In genomic region chr2:135749606-135750005, GRCm38 (mm10) we compare ENCODE assay signal across 19 mouse cellular contexts.
DNase-seq lines count a peak whose midpoint lies in the region; ATAC-seq lines count a peak whose summit lies in the region.
"Had no signal": no experiment of that assay in that cellular context is flagged by ENCODE, and none has a peak within 500 bp of the region (broad histone marks: within the 10 kb centered on the region; RNA-seq: fewer than 3 reads in every experiment).

No protein-coding gene starts in this region.

- no peaks in the 10 kb centered on the region for H3K9me3 ChIP-seq in limb, embryonic 12.5 days
- no peaks in the 10 kb centered on the region for H3K9me3 ChIP-seq in limb, embryonic 10.5 days (replicated peaks)
- H3K9me3 ChIP-seq: embryonic facial prominence, embryonic 15.5 days; liver, embryonic 13.5 days; stomach, embryonic 15.5 days had no signal

- 31% methylated on average over 15 of the region's 15 CpGs for WGBS in limb, embryonic 12.5 days
- 72% methylated on average over 15 of the region's 15 CpGs for WGBS in limb, embryonic 10.5 days

- peak; percentile 94 for ATAC-seq in frontal cortex, adult (ENCODE audit: low TSS enrichment)
- ATAC-seq in limb, embryonic 12.5 days (ENCODE audit: insufficient number of reproducible peaks, insufficient read depth, low FRiP score, low TSS enrichment, low read depth): no peak

- no peaks in the 10 kb centered on the region for H3K36me3 ChIP-seq in limb, embryonic 12.5 days
- H3K36me3 ChIP-seq in limb, embryonic 10.5 days: no peaks in the 10 kb centered on the region
- H3K36me3 ChIP-seq: embryonic facial prominence, embryonic 15.5 days; liver, embryonic 13.5 days; stomach, embryonic 15.5 days had no signal

- H3K4me1 ChIP-seq in limb, embryonic 12.5 days (replicated peaks): peaks cover 20% of the 10 kb centered on the region
- peaks cover 12% of the 10 kb centered on the region; the same call in 1 of the 2 replicates for H3K4me1 ChIP-seq in limb, embryonic 10.5 days
- H3K4me1 ChIP-seq: embryonic facial prominence, embryonic 15.5 days; liver, embryonic 13.5 days had no signal

- no peaks in the 10 kb centered on the region for H3K27me3 ChIP-seq in limb, embryonic 12.5 days
- H3K27me3 ChIP-seq in limb, embryonic 10.5 days (ENCODE audit: low read depth, poor library complexity, severe bottlenecking): no peaks in the 10 kb centered on the region
- H3K27me3 ChIP-seq: embryonic facial prominence, embryonic 15.5 days; liver, embryonic 13.5 days; stomach, embryonic 15.5 days had no signal

- H3K4me3 ChIP-seq in limb, embryonic 12.5 days (replicated peaks): no peak overlapping the region
- no peak overlapping the region for H3K4me3 ChIP-seq in limb, embryonic 10.5 days
- H3K4me3 ChIP-seq: embryonic facial prominence, embryonic 15.5 days; layer of hippocampus, adult 2 months; liver, embryonic 13.5 days; stomach, embryonic 15.5 days had no signal

- no peak for DNase-seq in frontal cortex, postnatal 25 days (ENCODE audit: low spot score in 2 of 2)
- DNase-seq in limb, embryonic 10.5 days (ENCODE audit: low spot score): no peak
- peak; percentile 17 to 72 for DNase-seq in layer of hippocampus, postnatal 14 days (ENCODE audit: low spot score in 2 of 2)
- no peak for DNase-seq in T-cell, adult 2 months (ENCODE audit: low spot score)
- no peak for DNase-seq in urinary bladder, postnatal 10 days (ENCODE audit: low spot score)
- DNase-seq: cerebellum, postnatal 10 days; gastrocnemius, postnatal 36 days; kidney, adult 18-20 months; liver, embryonic 13.5 days; lung, embryonic 14.5 days; lung, postnatal 36 days; retina, postnatal 1 day; thymus, adult 2 months had no signal

- peak overlapping the region; percentile 15 for H3K4me2 ChIP-seq in limb, embryonic 12.5 days
- H3K4me2 ChIP-seq: embryonic facial prominence, embryonic 15.5 days; liver, embryonic 13.5 days; lung, embryonic 14.5 days; stomach, embryonic 15.5 days had no signal

- H3K27ac ChIP-seq in limb, embryonic 12.5 days: peak overlapping the region; percentile 41
- no peak overlapping the region for H3K27ac ChIP-seq in limb, embryonic 10.5 days
- H3K27ac ChIP-seq: embryonic facial prominence, embryonic 15.5 days; kidney, postnatal 0 days; layer of hippocampus, adult 2 months; liver, embryonic 13.5 days; stomach, embryonic 15.5 days had no signal

- 0 out of 2 replicates have a peak overlapping the region, but pooled peaks have one; percentile 23 for H3K9ac ChIP-seq in limb, embryonic 12.5 days (replicated peaks)
- H3K9ac ChIP-seq: embryonic facial prominence, embryonic 15.5 days; liver, embryonic 13.5 days; lung, embryonic 14.5 days; stomach, embryonic 15.5 days had no signal

Comparison
In these comparisons a context has a peak if more than half of its experiments do, and no peak if none do; other contexts are left out.
1. DNase-seq: peak in layer of hippocampus, postnatal 14 days (2 of 2); none in frontal cortex, postnatal 25 days (0 of 2), limb, embryonic 10.5 days (single experiment), T-cell, adult 2 months (single experiment) and urinary bladder, postnatal 10 days (single experiment).